In genomic region chr8:109697754-109698153, GRCm38 (mm10) we compare ENCODE assay signal across 17 mouse cellular contexts.
"Had no signal": no experiment of that assay in that cellular context is flagged by ENCODE, and none has a peak within 500 bp of the region (broad histone marks: within the 10 kb centered on the region; RNA-seq: fewer than 3 reads in every experiment).

No protein-coding gene starts in this region.

- DNase-seq: cerebellum, adult 8-10 months; cerebellum, adult 9-10 months; cerebellum, adult 9-11 months; cerebellum, postnatal 10 days; cerebellum, postnatal 14 days; cerebellum, postnatal 25 days; cerebellum, postnatal 36 days; embryo, embryonic 11 days; forebrain, postnatal 0 days; gastrocnemius, adult 2 months; gastrocnemius, postnatal 10 days; gastrocnemius, postnatal 14 days; gastrocnemius, postnatal 25 days; gastrocnemius, postnatal 36 days; heart, adult 11 months; heart, adult 18-20 months; heart, adult 2 months had no signal
